Mouse (Mus musculus) ovary, adult 18-20 months (tissue): ENCODE results near the gene Skint11.
"Not testable (repeated sequence)": the region's sequence is repeated elsewhere in the genome, so short reads cannot be mapped to it uniquely, and the experiment has no call there.

Source experiments
- DNase-seq: peaks from one replicate; pipeline ENCODE4 v3.0.0; 2022; ENCODE audit warnings: low spot score, mixed read lengths

Skint11 gene

GRCm38 (mm10) chr4:114163084-114163483 lies at the start of gene Skint11:
Gene Skint11 (plus strand): TSS chr4:114163384.
- no peak for DNase-seq

- no peak for DNase-seq
Measured at GRCm38 (mm10) chr4:114161149-114161548, 2.0 kb upstream of the Skint11 start.

GRCm38 (mm10) chr4:114172898-114173297 lies 9.7 kb downstream of the Skint11 start:
- not testable (repeated sequence) for DNase-seq

- DNase-seq, result not testable (repeated sequence)
Measured at GRCm38 (mm10) chr4:114256906-114257305, 93.7 kb downstream of the Skint11 start.
